Mouse (Mus musculus): ENCODE measurements at regions not wholly inside any gene's neighbourhood (a gene's known extent, or its start where the extent isn't known, plus 50 kb on each side); places are given as distances from the start of the nearest gene placed in this dataset.

DNA sequence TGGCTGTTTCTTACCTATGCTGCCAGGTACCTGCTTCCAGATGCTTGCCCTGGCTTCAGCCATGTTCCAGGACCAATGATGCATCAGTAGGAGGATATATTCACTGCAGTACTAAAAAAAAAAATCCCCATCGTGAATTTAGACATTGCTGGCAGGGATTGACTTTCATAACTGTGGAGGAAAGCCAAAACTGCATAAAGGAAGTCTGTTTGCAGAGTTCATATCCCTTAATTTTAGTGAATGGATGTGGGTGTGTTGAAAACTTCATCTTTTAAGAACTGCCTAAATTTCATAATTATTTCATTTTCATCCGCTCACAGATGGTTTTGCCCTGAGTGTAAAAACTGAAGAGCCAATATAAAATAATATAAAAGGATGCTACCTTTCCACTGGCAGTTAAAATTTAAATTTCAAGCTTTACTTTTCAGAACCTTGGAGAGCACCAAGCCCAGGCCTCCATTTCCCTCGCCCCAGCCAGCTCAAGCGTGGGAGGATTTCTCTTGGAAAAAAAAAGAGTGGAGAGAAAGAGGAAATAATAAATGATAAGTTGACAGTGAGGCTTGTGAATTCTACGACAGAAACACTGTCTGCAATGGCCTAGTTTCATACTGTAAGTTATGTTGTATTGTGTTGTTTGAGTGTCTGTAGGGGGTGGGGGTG is 50.3 kb upstream of the Akt3 start:
- Histone ChIP-seq H3K27ac (ENCODE audit: low read length) (no peak overlapping the region), H3K4me1 (ENCODE audit: control insufficient read depth, insufficient read depth, low read length) (no peaks in the 10 kb centered on the region), H3K9me3 (ENCODE audit: control insufficient read depth, low read length) (no peaks in the 10 kb centered on the region), H3K9ac (ENCODE audit: low read depth, low read length) (no peak overlapping the region), H3K4me2 (ENCODE audit: low read depth, low read length) (no peak overlapping the region), H3K4me3 (ENCODE audit: low read length) (no peak overlapping the region), H3K36me3 (ENCODE audit: control insufficient read depth, insufficient read depth, low read length) (no peaks in the 10 kb centered on the region), H3K27me3 (replicated peaks; ENCODE audit: control insufficient read depth, insufficient read depth, low read length) (no peaks in the 10 kb centered on the region)
- 20% methylated on average over 5 of the region's 5 CpGs for WGBS
- no peak for ATAC-seq
